Mouse (Mus musculus) embryo, embryonic 11.5 days (tissue): ENCODE results near the gene Abi3bp.

ENCODE experiments used
- DNase-seq: peaks from one replicate; pipeline ENCODE4 v3.0.0-alpha.2; 2012; ENCODE audit warnings: low read depth, low spot score

The Abi3bp gene

DNA sequence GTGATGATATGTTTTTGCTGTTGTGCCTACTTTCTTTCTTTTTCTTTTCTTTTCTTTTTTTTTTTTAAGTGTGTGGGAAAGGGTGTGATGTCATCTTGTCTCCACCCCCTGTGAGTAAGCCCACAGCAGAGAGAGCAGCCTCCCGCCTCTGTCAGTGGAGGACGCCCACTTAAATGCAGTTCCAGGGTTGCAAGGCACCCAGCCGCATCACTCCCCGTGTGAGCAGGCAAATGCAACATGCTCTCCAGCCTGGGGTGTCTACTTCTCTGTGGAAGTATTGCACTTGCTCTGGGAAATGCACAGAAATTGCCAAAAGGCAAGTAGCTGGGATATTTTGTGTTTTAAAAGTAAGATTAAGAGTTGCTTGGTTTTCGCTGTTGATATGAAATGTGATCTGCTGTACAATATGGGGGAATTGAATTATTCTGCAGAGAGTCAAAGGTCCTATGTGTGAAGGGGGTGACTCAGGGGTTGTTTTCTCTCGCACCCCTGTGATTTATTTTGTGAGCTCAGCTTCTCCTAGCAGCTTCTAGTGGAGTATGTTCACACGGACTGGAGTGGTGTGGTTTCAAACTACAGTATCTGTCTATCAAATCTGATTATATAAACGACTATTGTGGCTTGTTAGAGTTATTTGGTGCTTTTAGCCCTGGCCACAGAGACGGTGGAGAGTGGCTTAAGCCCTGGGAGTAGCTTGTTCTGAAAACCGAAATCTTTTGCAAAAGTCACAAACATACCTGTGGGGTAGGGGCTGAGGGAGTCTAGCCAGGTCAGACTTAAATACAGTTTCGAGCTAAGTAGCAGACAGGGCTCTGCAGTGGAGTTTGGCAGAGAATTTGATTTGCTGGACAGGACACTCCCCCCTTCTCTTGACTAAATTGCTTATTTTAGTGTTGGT, at the start of gene Abi3bp:
Gene Abi3bp, plus strand, starts transcription at position 202 of the 898 bp plus-strand sequence.
- DNase-seq, result peak; percentile 2

- no peak for DNase-seq
Observed at GRCm38 (mm10) chr16:56435293-56436185, 42.1 kb upstream of the Abi3bp start.

GRCm38 (mm10) chr16:56440243-56440642, 37.4 kb upstream of the Abi3bp start:
- no peak for DNase-seq

DNA sequence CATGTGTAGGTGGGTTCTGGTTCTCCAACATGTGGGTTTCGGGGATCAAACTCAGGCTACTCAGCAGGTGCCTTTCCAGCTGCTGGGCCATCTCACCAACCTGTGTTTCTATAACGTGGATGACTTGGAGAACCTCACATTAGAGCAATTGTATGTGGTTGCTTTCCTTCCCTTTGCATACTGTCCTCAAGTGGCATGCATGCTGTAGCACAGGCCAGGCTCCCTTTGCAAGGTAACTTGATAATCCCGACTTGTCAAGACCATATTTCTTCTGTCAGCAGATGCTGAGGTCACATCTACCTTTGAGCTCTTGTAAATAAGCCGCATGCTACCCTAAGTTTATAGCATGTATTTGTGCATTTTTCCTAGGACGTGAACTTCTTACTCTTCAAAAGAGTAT, 36.6 kb upstream of the Abi3bp start:
- DNase-seq, result no peak

GRCm38 (mm10) chr16:56441658-56442344, 35.9 kb upstream of the Abi3bp start:
- no peak for DNase-seq

GRCm38 (mm10) chr16:56451482-56451881, 26.2 kb upstream of the Abi3bp start:
- no peak for DNase-seq

DNA sequence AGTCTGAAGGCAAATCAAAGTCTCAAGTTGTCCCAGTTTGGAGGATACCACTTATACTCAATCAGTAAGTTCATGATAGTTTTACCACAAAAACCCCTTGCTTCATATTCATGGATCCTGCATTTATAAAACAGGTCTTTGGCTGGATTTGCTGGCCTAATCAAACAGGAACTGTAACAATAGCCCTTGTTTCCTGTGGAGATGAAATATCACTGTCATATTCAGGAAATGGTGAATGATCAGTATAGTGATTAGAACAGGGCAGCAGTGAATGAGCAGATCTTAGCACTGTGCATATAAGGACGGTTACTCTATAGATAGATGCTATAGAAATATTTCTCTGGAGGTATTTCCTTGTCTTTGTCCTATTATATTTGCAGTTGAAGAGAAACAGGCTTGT, 25.8 kb upstream of the Abi3bp start:
- no peak for DNase-seq

- DNase-seq, result no peak
Observed at GRCm38 (mm10) chr16:56458052-56458754, 19.5 kb upstream of the Abi3bp start.

- no peak for DNase-seq
Observed at GRCm38 (mm10) chr16:56473160-56473559, 4.5 kb upstream of the Abi3bp start.

DNA sequence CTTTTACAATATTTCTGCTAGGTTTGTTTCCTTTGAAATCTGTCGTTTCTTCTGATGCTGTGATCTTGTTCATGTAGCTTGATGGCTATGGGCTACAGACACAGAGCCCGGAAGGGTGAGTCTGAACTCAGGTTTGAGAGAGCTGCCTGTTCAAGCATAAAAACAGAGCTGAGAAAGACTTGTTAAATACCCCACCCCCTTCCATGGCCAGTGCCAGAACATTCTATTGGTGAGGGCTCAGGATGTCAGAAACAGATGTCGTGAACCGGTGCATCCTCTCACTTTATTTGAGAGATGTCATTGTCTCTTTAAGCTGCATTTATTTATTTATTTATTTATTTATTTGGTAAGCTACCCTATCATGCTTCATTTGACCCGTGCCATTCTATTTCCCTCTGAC, 2.0 kb upstream of the Abi3bp start:
- DNase-seq, result no peak

DNA sequence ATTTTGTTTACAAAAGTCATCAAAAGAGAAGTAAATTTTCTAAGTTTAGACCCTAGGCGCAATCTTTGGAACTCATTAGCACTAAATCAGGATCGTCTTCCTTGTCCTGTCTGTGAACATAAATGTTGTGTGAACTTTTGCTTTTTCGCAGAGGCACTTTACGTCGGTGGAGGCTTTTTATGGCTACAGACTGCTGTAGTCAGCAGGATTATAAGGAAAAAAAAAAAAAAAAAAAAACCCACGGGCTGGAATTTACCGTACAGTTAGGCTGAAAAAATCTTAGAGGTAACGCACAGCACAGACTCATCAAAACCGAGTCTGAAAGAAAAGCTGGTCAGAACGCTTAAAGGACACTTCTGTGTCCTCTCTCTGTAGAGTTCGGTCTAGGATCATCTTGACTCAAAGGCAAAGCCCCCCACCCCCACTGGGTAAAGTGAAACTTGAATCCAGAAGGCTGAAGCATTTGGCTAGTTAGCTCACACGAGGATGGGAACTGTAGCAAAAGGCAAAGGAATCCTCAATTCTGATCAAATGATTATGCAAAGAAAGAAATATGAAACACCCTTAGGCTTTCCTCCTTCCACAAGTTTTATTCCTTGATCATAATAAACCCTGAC, 1.0 kb downstream of the Abi3bp start:
- peak; percentile 26 for DNase-seq

DNA sequence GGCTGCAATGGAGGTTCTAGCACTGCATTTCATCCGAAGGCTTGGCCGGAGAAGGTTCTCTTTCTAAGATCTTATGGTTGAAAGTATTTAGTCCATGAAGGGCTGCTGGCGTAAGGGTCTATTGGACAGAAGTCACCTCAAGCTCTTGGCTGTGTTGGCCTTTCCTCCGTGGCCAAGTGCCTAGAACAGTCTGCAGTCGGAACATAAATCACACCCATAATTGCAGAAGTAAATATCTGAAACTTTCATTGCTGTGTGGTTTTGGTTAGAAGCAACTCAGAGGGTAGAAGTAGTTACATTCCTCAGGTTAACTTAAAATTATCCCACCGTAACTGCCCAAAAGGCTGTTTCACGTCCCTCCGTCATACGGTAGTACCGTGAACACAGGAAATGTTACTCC, 5.8 kb downstream of the Abi3bp start:
- DNase-seq, result no peak

- DNase-seq, result no peak
Observed at GRCm38 (mm10) chr16:56486461-56486860, 8.8 kb downstream of the Abi3bp start.

GRCm38 (mm10) chr16:56490861-56491260, 13.2 kb downstream of the Abi3bp start:
- no peak for DNase-seq

GRCm38 (mm10) chr16:56495266-56495665, 17.6 kb downstream of the Abi3bp start:
- no peak for DNase-seq

GRCm38 (mm10) chr16:56496743-56497142, 19.1 kb downstream of the Abi3bp start:
- no peak for DNase-seq

- no peak for DNase-seq
Observed at GRCm38 (mm10) chr16:56498680-56499079, 21.0 kb downstream of the Abi3bp start.

GRCm38 (mm10) chr16:56500441-56500840, 22.8 kb downstream of the Abi3bp start:
- DNase-seq, result no peak

- DNase-seq, result no peak
Observed at GRCm38 (mm10) chr16:56501101-56501500, 23.4 kb downstream of the Abi3bp start.

DNA sequence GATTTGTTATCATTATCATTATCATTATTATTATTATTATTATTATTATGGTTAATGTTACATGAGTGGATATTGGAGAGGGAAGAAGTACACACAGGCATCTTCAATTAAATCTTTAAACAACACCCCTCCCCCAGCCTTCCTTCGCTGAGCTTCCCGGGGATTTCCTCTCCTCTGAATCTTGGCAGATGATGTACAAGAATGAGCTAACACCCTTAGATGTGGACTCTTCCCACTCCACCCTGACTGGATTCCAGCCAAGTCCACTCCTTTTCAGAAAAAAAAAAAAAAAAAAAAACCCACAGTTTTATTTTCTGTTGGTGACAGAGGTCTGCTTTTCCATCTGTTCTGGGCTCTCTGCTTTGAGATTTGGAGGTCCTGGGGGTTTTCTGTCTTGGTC, 23.8 kb downstream of the Abi3bp start:
- no peak for DNase-seq

- no peak for DNase-seq
Observed at GRCm38 (mm10) chr16:56502134-56502533, 24.5 kb downstream of the Abi3bp start.
